Mouse (Mus musculus) cerebellum, adult 2 months (tissue): Measurements from ENCODE around the gene Uvrag.

Source experiments
- CTCF ChIP-seq: fragments of 200-500 bp; IDR thresholded peaks from 2 replicates; pipeline ENCODE4 v1.5.1; 2011; ENCODE audit warnings: low read depth, mild to moderate bottlenecking, control low read depth, low read length, moderate library complexity, borderline replicate concordance; ENCODE audit not compliant: insufficient read depth
- POLR2A ChIP-seq: fragments of 200-500 bp; IDR thresholded peaks from 2 replicates; pipeline ENCODE4 v1.6.1; 2011; ENCODE audit warnings: low read length, control low read depth, borderline replicate concordance; ENCODE audit not compliant: insufficient read depth

- TF ChIP-seq CTCF: no peak
- TF ChIP-seq POLR2A: peak; percentile 98
These were observed 41.7 kb upstream of the Uvrag start, which contains the start of gene Dgat2 for GRCm38 (mm10) chr7:99182432-99183172.
